Mouse (Mus musculus) ZHBTc4 (cell line): ENCODE data around the gene Tars.

ENCODE experiments used
- DNase-seq: peaks from one replicate; pipeline ENCODE4 v3.0.0-alpha.2; 2011; ENCODE audit warnings: low read depth, low spot score

Gene Tars

DNA sequence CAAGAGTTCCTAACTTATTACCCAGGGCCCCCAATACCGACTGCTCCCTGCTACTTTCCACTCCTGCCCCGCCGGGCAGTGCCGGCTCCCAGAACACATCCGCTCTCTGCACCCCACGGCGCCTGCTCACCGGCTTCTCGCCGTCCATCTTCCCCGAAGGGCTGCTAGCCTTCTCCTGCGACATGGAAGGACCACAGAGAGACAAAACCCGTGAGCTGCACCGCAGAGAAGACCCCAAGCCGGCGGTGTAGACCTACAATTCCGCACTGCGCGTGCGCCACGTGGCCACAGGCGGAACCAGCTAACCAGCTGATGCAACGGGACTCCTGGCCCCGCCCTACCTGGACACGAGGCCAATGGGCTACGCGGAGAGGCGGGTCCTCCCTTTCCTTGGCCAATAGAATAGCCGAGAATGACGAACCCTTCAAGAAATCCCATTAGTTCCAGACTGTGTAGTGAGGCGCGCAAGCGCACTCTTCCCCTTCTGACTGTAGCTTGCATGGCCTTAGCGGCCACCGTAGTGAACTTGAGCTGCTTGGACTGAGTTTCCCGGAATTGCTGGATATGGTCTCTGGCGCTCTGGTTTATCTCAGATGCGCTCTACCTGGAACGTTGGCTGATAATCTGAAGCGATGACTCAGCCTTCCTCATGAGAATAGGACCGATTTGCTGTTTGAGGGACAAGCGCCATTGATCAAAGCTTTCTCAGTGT, at the start of gene Tars:
Tars (minus strand) TSS at position 310 of the 712 bp plus-strand sequence.
- peak; percentile 99 for DNase-seq

GRCm38 (mm10) chr15:11437361-11437760, 37.9 kb upstream of the Tars start:
- no peak for DNase-seq

DNA sequence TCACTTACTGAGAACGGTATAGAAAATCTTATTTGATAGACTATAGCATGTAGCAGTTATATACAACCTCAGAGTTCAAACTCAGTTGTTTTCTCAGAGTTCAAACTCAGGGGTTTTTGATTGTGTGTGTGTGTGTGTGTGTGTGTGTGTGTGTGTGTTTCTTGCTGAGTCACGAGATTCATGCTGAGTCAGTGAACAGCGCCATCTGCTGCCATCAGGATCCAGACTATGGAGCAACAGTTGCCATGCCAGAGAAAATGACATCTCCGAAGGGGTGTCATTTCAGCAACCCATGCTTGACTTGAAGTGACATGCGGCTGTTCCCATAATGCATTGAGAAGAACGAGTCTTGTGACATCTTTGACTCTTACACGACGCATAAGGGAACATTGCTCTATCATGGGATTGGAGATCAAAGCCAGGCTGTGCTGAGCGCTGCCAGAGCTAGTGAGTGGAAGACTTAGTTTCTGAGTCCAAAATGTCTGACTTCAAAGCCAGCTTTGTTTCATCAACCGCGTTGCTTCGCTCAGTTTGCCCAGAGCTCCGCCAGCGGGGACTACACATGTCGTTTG, 37.3 kb upstream of the Tars start:
- peak; percentile 30 for DNase-seq

- DNase-seq = no peak
Measured at GRCm38 (mm10) chr15:11426899-11427298, 27.4 kb upstream of the Tars start.

GRCm38 (mm10) chr15:11413484-11413883, 14.0 kb upstream of the Tars start:
- no peak for DNase-seq

GRCm38 (mm10) chr15:11412542-11412941, 13.1 kb upstream of the Tars start:
- DNase-seq = no peak

- DNase-seq = no peak
Measured at GRCm38 (mm10) chr15:11411846-11412245, 12.4 kb upstream of the Tars start.

GRCm38 (mm10) chr15:11408155-11408826, 8.8 kb upstream of the Tars start:
- DNase-seq = peak; percentile 63

DNA sequence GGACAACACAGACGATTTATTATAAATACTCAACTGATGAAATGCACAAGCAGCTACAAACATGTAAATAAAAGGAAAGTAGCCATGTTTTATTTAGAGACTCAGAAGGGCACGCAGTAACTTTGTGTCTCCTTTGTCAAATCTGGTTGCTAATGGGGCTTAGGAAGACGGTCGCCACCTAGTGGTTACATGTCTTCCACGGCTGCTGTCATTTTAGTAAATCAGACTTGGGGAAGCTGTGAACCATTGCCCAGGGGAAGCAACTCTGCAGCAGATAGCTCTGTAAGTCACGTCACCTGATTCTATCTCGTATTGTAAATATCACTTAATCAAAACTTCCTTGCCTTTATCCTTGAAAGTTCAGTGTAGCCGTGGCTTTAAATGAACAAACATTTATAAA, 7.9 kb upstream of the Tars start:
- DNase-seq = peak; percentile 90

DNA sequence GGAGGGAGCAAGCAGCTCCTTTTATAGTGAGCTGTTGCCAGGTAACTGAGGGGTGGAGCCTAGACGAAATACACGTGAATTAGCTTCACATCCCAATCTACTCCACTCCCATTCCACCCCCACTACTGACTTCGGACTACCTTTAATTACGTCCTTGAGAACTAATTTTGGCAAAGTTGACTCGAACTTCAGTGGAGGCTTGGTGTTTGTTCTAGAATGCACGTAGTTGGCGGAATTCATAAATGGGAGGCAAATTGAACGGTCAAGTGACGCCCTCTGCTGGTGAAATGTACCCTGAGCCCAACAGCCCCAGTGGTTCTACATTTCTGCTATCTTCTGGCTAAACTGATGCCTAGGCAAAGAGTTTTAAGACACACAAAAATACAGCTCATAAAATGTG, 7.3 kb upstream of the Tars start:
- DNase-seq = peak; percentile 64

DNA sequence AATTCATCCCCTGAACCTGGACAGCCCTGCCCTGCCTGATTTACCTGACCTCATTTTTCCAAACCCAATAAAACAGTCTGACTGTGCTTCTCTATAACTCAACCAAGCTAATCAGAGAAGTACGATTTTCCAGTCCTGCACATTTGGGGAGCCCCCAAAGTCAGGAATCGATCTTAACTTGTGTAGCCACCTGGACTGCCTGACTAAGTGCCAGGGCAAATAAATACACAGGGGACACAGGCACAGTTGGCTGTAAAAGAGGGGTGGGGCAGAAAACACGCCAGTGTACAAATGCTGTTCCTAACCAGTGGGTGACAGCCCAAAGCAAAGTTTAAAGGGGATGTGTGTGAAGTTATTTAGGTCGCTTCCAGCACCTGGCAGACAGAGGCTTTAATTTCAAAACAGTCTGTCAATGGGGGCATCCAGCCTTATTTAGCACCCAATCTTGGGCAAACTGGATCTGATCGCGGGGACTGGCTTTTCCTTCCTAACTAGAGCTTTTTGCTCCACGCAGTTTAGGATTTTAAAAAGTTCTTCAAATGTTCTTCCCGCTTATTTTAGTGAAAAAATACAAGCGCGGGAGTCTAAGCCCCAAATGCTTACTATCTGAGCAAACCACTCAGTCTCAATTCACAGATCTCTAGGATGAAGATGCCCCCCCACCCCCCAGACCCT, 652 bp downstream of the Tars start:
- DNase-seq = no peak

GRCm38 (mm10) chr15:11396421-11396820, 3.0 kb downstream of the Tars start:
- DNase-seq = no peak

GRCm38 (mm10) chr15:11392903-11393302, 6.6 kb downstream of the Tars start:
- DNase-seq = no peak

DNA sequence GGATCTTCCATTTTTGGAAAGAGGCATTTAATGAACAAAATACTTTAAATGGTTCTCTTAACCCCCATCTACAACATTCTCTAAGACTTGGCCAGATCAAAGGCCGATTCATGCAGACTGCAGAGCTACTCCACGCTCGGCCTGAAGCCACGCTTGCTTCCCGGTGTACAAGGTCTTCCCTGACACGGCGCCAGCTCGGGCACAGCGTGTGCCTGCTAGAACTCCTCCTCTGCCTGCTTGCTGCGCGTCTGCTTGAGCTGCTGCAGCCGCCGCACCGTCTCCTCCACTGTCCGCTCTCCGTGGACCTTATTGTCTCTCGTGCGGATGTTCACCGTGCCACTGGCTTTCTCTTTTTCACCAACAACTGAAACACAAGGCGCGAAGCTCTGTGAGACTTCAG, 15.7 kb downstream of the Tars start:
- DNase-seq = peak; percentile 26

GRCm38 (mm10) chr15:11382585-11382984, 16.9 kb downstream of the Tars start:
- DNase-seq = no peak

GRCm38 (mm10) chr15:11380616-11381015, 18.8 kb downstream of the Tars start:
- no peak for DNase-seq

DNA sequence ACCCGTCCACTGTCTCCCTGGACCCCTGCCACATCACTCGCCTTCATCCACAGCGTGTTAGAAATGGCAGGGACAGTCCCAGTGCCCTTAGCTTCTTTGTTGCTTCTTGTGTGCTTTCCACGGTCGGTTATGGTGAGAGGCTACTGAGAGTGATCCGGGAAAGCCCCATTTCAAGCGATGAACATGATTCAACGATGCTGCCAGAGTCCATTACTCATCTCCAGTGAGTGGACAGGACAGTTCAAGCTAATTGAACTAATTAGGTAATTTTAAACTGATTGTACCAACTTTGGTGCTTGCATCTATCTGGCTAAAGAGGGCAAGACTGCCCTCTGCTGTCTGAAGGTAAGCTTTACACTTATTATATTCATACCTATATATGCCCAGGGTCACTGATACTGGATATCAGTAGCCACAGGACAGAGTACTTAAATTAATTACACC, 19.4 kb downstream of the Tars start:
- peak; percentile 63 for DNase-seq

- no peak for DNase-seq
Measured at GRCm38 (mm10) chr15:11379431-11380086, 19.9 kb downstream of the Tars start.

DNA sequence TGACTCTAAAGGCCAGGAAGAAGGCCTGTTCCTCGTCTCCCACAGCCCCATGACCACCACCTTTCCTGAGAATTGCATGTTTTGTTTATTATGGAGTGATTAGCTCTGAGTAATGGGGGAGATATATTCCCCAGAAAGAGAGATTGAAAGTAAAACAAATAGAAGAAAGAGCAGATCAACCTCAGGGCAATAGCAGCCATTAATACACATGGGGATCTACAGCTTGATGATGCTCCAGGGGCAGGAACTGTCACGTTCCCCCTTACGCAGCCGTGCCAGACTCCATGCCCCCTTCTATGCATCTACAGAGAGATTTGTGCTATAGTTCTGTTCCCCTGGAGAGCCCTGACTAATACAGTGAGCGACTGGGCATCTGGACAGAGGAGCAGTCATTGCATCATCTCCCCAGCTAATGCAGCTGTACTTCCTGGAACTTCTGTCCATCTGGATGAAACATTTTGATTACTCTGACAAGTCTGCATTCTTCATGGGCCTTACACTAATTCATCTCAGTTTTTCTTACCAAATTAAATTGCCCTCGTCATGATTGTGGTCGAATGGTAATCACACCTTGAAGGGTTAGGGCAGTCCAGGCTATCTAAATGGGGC, 28.9 kb downstream of the Tars start:
- DNase-seq = no peak

- DNase-seq = no peak
Measured at GRCm38 (mm10) chr15:11369572-11369971, 29.9 kb downstream of the Tars start.

- DNase-seq = no peak
Measured at GRCm38 (mm10) chr15:11364795-11365194, 34.7 kb downstream of the Tars start.
